Mouse (Mus musculus): ENCODE data around the gene Lrba.

DNA sequence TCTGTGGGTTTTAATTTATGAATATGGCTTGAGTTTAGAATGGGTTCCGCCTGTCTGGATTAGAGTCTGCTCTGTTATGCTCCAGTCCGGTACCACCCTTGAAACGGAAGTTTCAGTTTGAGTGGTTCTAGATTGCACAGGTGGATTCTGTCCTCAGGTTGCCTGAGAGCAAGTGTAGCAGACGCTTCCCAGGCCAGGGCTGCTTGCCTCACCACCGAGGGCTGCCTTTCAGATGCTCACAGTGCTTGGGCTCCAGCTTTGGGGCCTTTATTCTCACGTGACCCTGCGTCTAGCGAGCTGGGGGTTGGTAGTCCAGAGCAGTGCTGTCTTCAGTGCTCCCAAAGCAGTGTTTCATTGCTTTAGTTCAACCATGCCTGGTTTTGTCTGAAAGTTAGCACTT lies 22.7 kb downstream of the Lrba start:
- no peak for TF ChIP-seq POLR2A (IDR thresholded peaks at IDR 0.05; ENCODE audit: insufficient read length, low read depth)
- no peak for TF ChIP-seq USF1 (IDR thresholded peaks at IDR 0.05; ENCODE audit: low read depth)
- no peak for TF ChIP-seq TCF12 (IDR thresholded peaks at IDR 0.05; ENCODE audit: insufficient read depth, poor library complexity, severe bottlenecking)
